Mouse (Mus musculus) C2C12 (cell line): ENCODE measurements around the gene Zfp446.

Experiments used
- CEBPB ChIP-seq: IDR thresholded peaks from one replicate; pipeline ENCODE4 v1.6.1; 2011; ENCODE audit warnings: low read depth, mild to moderate bottlenecking, control low read depth, moderate library complexity
- CTCF ChIP-seq: IDR thresholded peaks from one replicate; pipeline ENCODE4 v1.5.1; 2011; ENCODE audit not compliant: control insufficient read depth, insufficient read depth, insufficient read length
- MAX ChIP-seq: IDR thresholded peaks from one replicate; pipeline ENCODE4 v1.6.1; 2011; ENCODE audit warnings: mild to moderate bottlenecking, control low read depth
- MYOD1 ChIP-seq: IDR thresholded peaks from one replicate; pipeline ENCODE4 v1.6.1; 2011; ENCODE audit warnings: low read depth; ENCODE audit not compliant: control insufficient read depth, insufficient read length
- MYOG ChIP-seq: IDR thresholded peaks from one replicate; pipeline ENCODE4 v1.6.1; 2011; ENCODE audit not compliant: control insufficient read depth, insufficient read length; ENCODE audit errors: extremely low read depth
- USF1 ChIP-seq: IDR thresholded peaks from one replicate; pipeline ENCODE4 v1.6.1; 2011; ENCODE audit warnings: low read depth, mild to moderate bottlenecking, control low read depth, moderate library complexity

- TF ChIP-seq CTCF (no peak), CEBPB (no peak), MYOD1 (no peak), USF1 (no peak), MAX (no peak), MYOG (no peak)
These were observed 12.0 kb upstream of the Zfp446 start, which contains the start of gene Zfp324 for GRCm38 (mm10) chr7:12965678-12966091.
